Comparison of ENCODE assay signal across 15 mouse cellular contexts in genomic region chr1:21521995-21522394, GRCm38 (mm10).
DNase-seq lines count a peak whose midpoint lies in the region; ATAC-seq and TF ChIP-seq lines count a peak whose summit lies in the region.
"Had no signal": no experiment of that assay in that cellular context is flagged by ENCODE, and none has a peak within 500 bp of the region (broad histone marks: within the 10 kb centered on the region; RNA-seq: fewer than 3 reads in every experiment).

No protein-coding gene starts in this region.

- peak; percentile 47 for ATAC-seq in inflammation-experienced regulatory T-cells, adult 6 months
- ATAC-seq: hindbrain, embryonic 16.5 days had no signal

- no peaks in the 10 kb centered on the region for H3K4me1 ChIP-seq in MEL (ENCODE audit: control insufficient read depth in 1 of 2, insufficient read depth in 2 of 2, low read length in 2 of 2)
- no peaks in the 10 kb centered on the region for H3K4me1 ChIP-seq in kidney, adult 2 months (ENCODE audit: control insufficient read depth, insufficient read depth, low read length)
- H3K4me1 ChIP-seq: lung, embryonic 15.5 days had no signal

- H3K27ac ChIP-seq in MEL (ENCODE audit: control insufficient read depth, low read depth, low read length) = no peak overlapping the region
- no peak overlapping the region for H3K27ac ChIP-seq in kidney, adult 2 months (ENCODE audit: insufficient read depth, low read depth, low read length)
- H3K27ac ChIP-seq: heart, embryonic 13.5 days; lung, embryonic 15.5 days had no signal

- WGBS in kidney, adult 2 months = 83% methylated on average over 10 of the region's 10 CpGs

- peak in 2 of 3 experiments; percentile 18 to 26; a peak in 3 of 6 replicates for TF ChIP-seq CTCF in MEL (IDR thresholded peaks at IDR 0.05 in 2 of 3, conservative IDR thresholded peaks at IDR 0.05 in 1 of 3; ENCODE audit: control insufficient read depth in 1 of 3, insufficient read depth in 1 of 3, low read depth in 2 of 3, low read length in 3 of 3, poor library complexity in 1 of 3, severe bottlenecking in 1 of 3)
- no peak for TF ChIP-seq CTCF in kidney, adult 2 months (conservative IDR thresholded peaks at IDR 0.05; ENCODE audit: insufficient read depth, insufficient read length, low read depth, low read length)

- no peaks in the 10 kb centered on the region for H3K79me2 ChIP-seq in MEL (ENCODE audit: control insufficient read depth, insufficient read depth, low read length, poor library complexity)

- no peaks in the 10 kb centered on the region for H3K36me3 ChIP-seq in MEL (ENCODE audit: control insufficient read depth in 1 of 2, insufficient read depth in 2 of 2, low read length in 2 of 2)
- no peaks in the 10 kb centered on the region for H3K36me3 ChIP-seq in kidney, adult 2 months (ENCODE audit: control insufficient read depth, insufficient read depth, low read length)
- H3K36me3 ChIP-seq: heart, embryonic 13.5 days; lung, embryonic 15.5 days had no signal

- H3K4me3 ChIP-seq in MEL (ENCODE audit: control insufficient read depth in 1 of 2, insufficient read depth in 1 of 2, low read depth in 2 of 2, low read length in 2 of 2) = no peak overlapping the region
- H3K4me3 ChIP-seq in kidney, adult 2 months (ENCODE audit: insufficient read depth, low read depth, low read length) = no peak overlapping the region
- H3K4me3 ChIP-seq: heart, embryonic 13.5 days; lung, embryonic 15.5 days had no signal

- TF ChIP-seq POLR2A in MEL (IDR thresholded peaks at IDR 0.05; ENCODE audit: control insufficient read depth in 1 of 2, insufficient read depth in 1 of 2, low read depth in 1 of 2, low read length in 2 of 2, poor library complexity in 1 of 2) = no peak
- no peak for TF ChIP-seq POLR2A in kidney, adult 2 months (IDR thresholded peaks at IDR 0.05; ENCODE audit: low read depth, low read length)

- no peaks in the 10 kb centered on the region for H3K27me3 ChIP-seq in MEL (ENCODE audit: control insufficient read depth in 1 of 2, insufficient read depth in 2 of 2, low read length in 2 of 2)
- no peaks in the 10 kb centered on the region for H3K27me3 ChIP-seq in kidney, adult 2 months (replicated peaks; ENCODE audit: control insufficient read depth, insufficient read depth, low read length)
- H3K27me3 ChIP-seq: heart, embryonic 13.5 days; lung, embryonic 15.5 days had no signal

- peak; percentile 33 for DNase-seq in embryo, embryonic 11 days
- DNase-seq in embryo, embryonic 10 days (ENCODE audit: low spot score) = no peak
- peak; percentile 19 for DNase-seq in 416B (ENCODE audit: low read depth)
- DNase-seq in MEL (ENCODE audit: low read depth, low spot score) = peak; percentile 20
- no peak for DNase-seq in spleen, postnatal 4 days (ENCODE audit: low spot score in 2 of 2)
- no peak for DNase-seq in kidney, adult 2 months
- DNase-seq in spleen, postnatal 36 days (ENCODE audit: low spot score in 2 of 2) = no peak
- DNase-seq: adrenal gland, adult 8-10 months; cerebellum, adult 11-12 months; left cerebral cortex, postnatal 4 days; retina, postnatal 1 day had no signal

- no peak for TF ChIP-seq EP300 in MEL (IDR thresholded peaks at IDR 0.05; ENCODE audit: low read depth in 1 of 2, low read length in 2 of 2)

- no peak overlapping the region for H3K9ac ChIP-seq in MEL (ENCODE audit: control insufficient read depth, low read depth, low read length, poor library complexity, severe bottlenecking)
- H3K9ac ChIP-seq: heart, embryonic 13.5 days; lung, embryonic 15.5 days had no signal

- TF ChIP-seq RAD21 in MEL (IDR thresholded peaks at IDR 0.05; ENCODE audit: low read depth, low read length) = no peak; the same call in 1 of the 2 replicates

- no peaks in the 10 kb centered on the region for H3K9me3 ChIP-seq in MEL (replicated peaks; ENCODE audit: insufficient read depth, low read length)
- H3K9me3 ChIP-seq: heart, embryonic 13.5 days; lung, embryonic 15.5 days had no signal

TF ChIP-seq in MEL, 35 proteins besides CTCF, POLR2A, EP300 and RAD21:
- peak; percentile 13; the same call in 1 of the 2 replicates for TF ChIP-seq SMC3 (IDR thresholded peaks at IDR 0.05; ENCODE audit: low read depth, low read length)
- no peak for TF ChIP-seq TAL1 (IDR thresholded peaks at IDR 0.05; ENCODE audit: low read length)

Comparison
In these comparisons a context has a peak if more than half of its experiments do, and no peak if none do; other contexts are left out.
1. DNase-seq: peak in embryo, embryonic 11 days (single experiment), 416B (single experiment) and MEL (single experiment); none in embryo, embryonic 10 days (single experiment), spleen, postnatal 4 days (0 of 2), kidney, adult 2 months (single experiment) and spleen, postnatal 36 days (0 of 2).